Mouse (Mus musculus): Measurements from ENCODE around the gene Apopt1.

GRCm38 (mm10) chr12:111688069-111688428 lies 25.0 kb upstream of the Apopt1 start:
- no peak for TF ChIP-seq CTCF (IDR thresholded peaks at IDR 0.05; ENCODE audit: low read depth)
- TF ChIP-seq EP300 (IDR thresholded peaks at IDR 0.05; ENCODE audit: low read depth): no peak
